Mouse (Mus musculus) midbrain, embryonic 10.5 days (tissue): Measurements from ENCODE around the gene Gm49380. TPM values are rescaled to one million over a fixed set of nuclear protein-coding genes. Genes with fewer than 3 reads are reported as not detected.

Experiments used
- DNase-seq: peaks from one replicate; pipeline ENCODE4 v3.0.0-alpha.2; 2017; ENCODE audit warnings: low spot score
- H3K27ac ChIP-seq: fragments of 300-500 bp; sonication (generic); replicated peaks from 2 replicates; pipeline ENCODE4 v1.5.1; 2016; ENCODE audit warnings: mild to moderate bottlenecking
- H3K27me3 ChIP-seq: fragments of 300-500 bp; sonication (generic); 2 replicates; pipeline ENCODE4 v1.6.1; 2016; ENCODE audit warnings: low read depth, mild to moderate bottlenecking; ENCODE audit not compliant: poor library complexity, severe bottlenecking
- H3K36me3 ChIP-seq: fragments of 300-500 bp; sonication (generic); 2 replicates; pipeline ENCODE4 v1.6.1; 2016; ENCODE audit warnings: mild to moderate bottlenecking, moderate library complexity
- H3K4me1 ChIP-seq: fragments of 300-500 bp; sonication (generic); 2 replicates; pipeline ENCODE4 v1.6.1; 2016
- H3K4me3 ChIP-seq: fragments of 300-500 bp; sonication (generic); 2 replicates; pipeline ENCODE4 v1.5.1; 2016; ENCODE audit warnings: mild to moderate bottlenecking, moderate library complexity
- H3K9me3 ChIP-seq: fragments of 300-500 bp; sonication (generic); replicated peaks from 2 replicates; pipeline ENCODE4 v1.6.1; 2016; ENCODE audit warnings: mild to moderate bottlenecking
- WGBS: fragments of 180-500 bp; shearing (Covaris S2); methylation state at CpG from one replicate; pipeline ENCODE4 v1.1.7; 2016; 5-methylcytosine and 5-hydroxymethylcytosine counted together
- polyA plus RNA-seq: library from polyadenylated mRNA; unstranded; fragments of >200 nt; fragmentation: Nextera tagmentation; extraction: Ambion mirVana; gene quantifications from 2 replicates; pipeline ENCODE4 v1.2.1, GENCODE M21; 2016

Gene Gm49380
- 0.35 and 0.63 TPM in 2 replicates for polyA plus RNA-seq

DNA sequence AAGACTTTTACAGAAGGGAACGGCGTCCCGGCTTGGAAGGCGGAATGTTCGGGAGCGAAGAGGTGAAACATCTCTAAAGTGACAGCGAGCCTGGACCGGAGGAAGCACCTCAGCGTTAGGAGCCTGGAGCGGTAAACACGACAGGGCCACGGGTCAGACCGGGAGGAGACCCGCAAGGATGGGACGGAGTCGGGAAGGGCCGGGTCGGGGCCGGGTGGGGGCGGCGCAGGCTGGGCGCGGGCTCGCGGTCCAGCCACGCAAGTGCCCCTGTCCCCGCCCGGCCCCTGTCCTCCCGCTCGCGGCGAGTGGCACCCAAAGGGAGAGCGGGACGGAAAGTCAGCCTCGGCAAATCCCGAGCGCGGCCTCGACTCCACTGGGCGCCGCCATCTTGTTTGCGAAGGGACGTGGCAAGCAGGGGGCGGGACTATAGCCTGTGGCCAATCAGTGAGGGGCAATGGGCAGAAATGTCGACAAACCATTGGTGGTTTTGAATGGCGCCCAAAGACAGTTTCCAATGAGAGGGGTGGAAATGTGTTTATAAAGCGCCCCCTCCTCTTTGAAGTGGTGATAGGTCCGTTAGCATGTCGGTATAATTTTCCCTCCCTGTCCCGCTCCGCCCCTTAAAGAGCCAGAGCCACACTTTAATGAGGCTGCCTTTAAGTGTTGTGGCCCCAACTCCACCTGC is at the start of gene Gm49380, which contains the start of gene Rnf26:
Gene Gm49380, minus strand, starts transcription at position 396 of the 685 bp plus-strand sequence.
Gene Rnf26, minus strand, starts transcription at position 413 of the 685 bp plus-strand sequence.
- peak within 1 kb of the TSS; percentile 92 for H3K4me3 ChIP-seq
- no peaks in the 10 kb centered on the region for H3K9me3 ChIP-seq
- H3K4me1 ChIP-seq: peaks cover 46% of the 10 kb centered on the region
- DNase-seq: peak; percentile 95
- H3K36me3 ChIP-seq: peaks cover 22% of the 10 kb centered on the region
- H3K27me3 ChIP-seq: no peaks in the 10 kb centered on the region
- under 1% methylated on average over 51 of the region's 51 CpGs for WGBS
- peak within 1 kb of the TSS; percentile 94 for H3K27ac ChIP-seq

GRCm38 (mm10) chr9:44159886-44160285 is 46.6 kb upstream of the Gm49380 start:
- WGBS: 94% methylated on average over 3 of the region's 3 CpGs
- DNase-seq: no peak
- Histone ChIP-seq H3K4me1 (no peaks in the 10 kb centered on the region), H3K27ac (no peak overlapping the region), H3K36me3 (peaks cover 88% of the 10 kb centered on the region), H3K9me3 (no peaks in the 10 kb centered on the region), H3K4me3 (no peak overlapping the region), H3K27me3 (no peaks in the 10 kb centered on the region)

- H3K36me3 ChIP-seq: peaks cover 82% of the 10 kb centered on the region
- WGBS: 71% methylated on average over 3 of the region's 3 CpGs
These were observed 34.0 kb upstream of the Gm49380 start for GRCm38 (mm10) chr9:44147290-44147689.

GRCm38 (mm10) chr9:44144718-44145060 is 31.4 kb upstream of the Gm49380 start:
- Histone ChIP-seq H3K4me1 (peaks cover 17% of the 10 kb centered on the region), H3K4me3 (no peak overlapping the region), H3K27ac (no peak overlapping the region), H3K27me3 (no peaks in the 10 kb centered on the region), H3K9me3 (no peaks in the 10 kb centered on the region), H3K36me3 (peaks cover 82% of the 10 kb centered on the region)
- DNase-seq: no peak

More at GRCm38 (mm10) chr9:44147290-44147689, 34.0 kb upstream of the Gm49380 start:
- Histone ChIP-seq H3K27ac (no peak overlapping the region), H3K27me3 (no peaks in the 10 kb centered on the region), H3K9me3 (no peaks in the 10 kb centered on the region), H3K4me3 (no peak overlapping the region), H3K4me1 (peaks cover 17% of the 10 kb centered on the region)
- DNase-seq: no peak

GRCm38 (mm10) chr9:44144023-44144717 is 30.9 kb upstream of the Gm49380 start:
- peak; percentile 28 for DNase-seq
- 25% methylated on average over 7 of the region's 8 CpGs for WGBS
- H3K4me1 ChIP-seq: peaks cover 19% of the 10 kb centered on the region
- H3K9me3 ChIP-seq: no peaks in the 10 kb centered on the region
- no peaks in the 10 kb centered on the region for H3K27me3 ChIP-seq
- H3K4me3 ChIP-seq: no peak overlapping the region
- H3K36me3 ChIP-seq: peaks cover 82% of the 10 kb centered on the region
- 0 out of 2 replicates have a peak overlapping the region, but pooled peaks have one; percentile 13 for H3K27ac ChIP-seq

DNA sequence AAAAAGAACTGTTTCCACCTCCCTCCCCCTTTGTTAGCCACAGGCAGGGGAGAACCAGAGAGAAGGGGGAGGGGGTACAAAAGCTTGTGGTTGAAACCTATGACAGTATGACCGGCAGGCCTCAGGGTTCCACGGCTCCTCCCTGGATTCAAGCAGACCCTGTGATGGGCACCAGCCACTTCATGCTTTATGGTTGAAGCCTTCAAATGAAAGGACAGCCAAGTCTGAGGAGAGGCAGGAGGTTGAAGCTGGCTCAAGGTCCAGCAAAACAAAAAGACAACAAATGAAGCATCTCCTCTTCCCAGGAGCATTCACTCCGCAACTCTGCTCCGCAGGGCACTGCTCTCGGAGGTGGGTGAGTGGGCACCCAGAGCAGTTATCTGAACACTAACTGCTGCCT is 30.1 kb upstream of the Gm49380 start:
- Histone ChIP-seq H3K9me3 (no peaks in the 10 kb centered on the region), H3K4me3 (no peak overlapping the region), H3K27ac (peak overlapping the region; percentile 55), H3K36me3 (peaks cover 78% of the 10 kb centered on the region), H3K4me1 (peaks cover 19% of the 10 kb centered on the region), H3K27me3 (no peaks in the 10 kb centered on the region)
- no peak for DNase-seq
- 72% methylated on average over 5 of the region's 5 CpGs for WGBS

GRCm38 (mm10) chr9:44141951-44142350 is 28.7 kb upstream of the Gm49380 start:
- Histone ChIP-seq H3K27ac (peak overlapping the region; percentile 46; the same call in 1 of the 2 replicates), H3K4me3 (no peak overlapping the region), H3K9me3 (no peaks in the 10 kb centered on the region), H3K27me3 (peaks cover 5% of the 10 kb centered on the region; the same call in 1 of the 2 replicates), H3K4me1 (peaks cover 19% of the 10 kb centered on the region), H3K36me3 (peaks cover 74% of the 10 kb centered on the region)
- WGBS: 58% methylated on average over 5 of the region's 5 CpGs
- no peak for DNase-seq

GRCm38 (mm10) chr9:44137846-44138245 is 24.5 kb upstream of the Gm49380 start:
- 75% methylated on average over 4 of the region's 4 CpGs for WGBS
- Histone ChIP-seq H3K27me3 (peaks cover 46% of the 10 kb centered on the region), H3K4me3 (no peak overlapping the region), H3K27ac (no peak overlapping the region), H3K4me1 (peaks cover 37% of the 10 kb centered on the region), H3K36me3 (peaks cover 44% of the 10 kb centered on the region), H3K9me3 (no peaks in the 10 kb centered on the region)
- DNase-seq: no peak

DNA sequence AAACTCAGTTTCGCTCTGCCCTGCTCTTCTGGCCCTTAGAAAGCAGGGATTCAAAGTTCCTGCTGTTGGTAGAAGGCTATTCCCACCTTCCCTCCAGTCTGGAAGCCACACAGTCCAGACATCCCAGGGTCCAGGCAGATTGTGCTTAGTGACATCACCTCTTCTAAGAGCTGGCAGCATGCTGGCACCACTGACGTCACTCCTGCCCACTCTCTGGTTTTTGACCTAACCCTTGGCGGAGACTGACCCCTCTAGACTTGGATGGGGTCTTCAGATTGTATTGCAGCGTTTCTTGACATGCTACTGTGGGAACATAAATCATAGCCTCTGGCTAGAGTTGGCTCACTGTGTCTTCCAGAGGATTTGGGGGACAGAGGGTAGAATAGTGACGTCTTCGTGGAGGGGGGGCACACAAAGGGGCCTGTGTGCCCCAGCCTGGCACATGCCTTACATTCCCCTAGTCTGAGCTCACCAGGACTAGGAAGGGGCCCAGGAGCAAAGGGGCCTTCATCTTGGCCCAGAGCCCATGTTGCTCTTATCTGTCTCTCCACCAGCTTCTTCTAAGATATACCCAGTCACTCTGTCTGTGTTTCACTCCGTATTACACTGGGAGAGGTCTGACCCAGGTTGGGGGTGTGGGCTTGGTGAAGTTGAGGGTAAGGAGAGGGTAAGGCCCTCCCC is 22.6 kb upstream of the Gm49380 start:
- Histone ChIP-seq H3K9me3 (no peaks in the 10 kb centered on the region), H3K36me3 (peaks cover 27% of the 10 kb centered on the region), H3K4me1 (peaks cover 54% of the 10 kb centered on the region), H3K27ac (peak overlapping the region; percentile 78; the same call in 1 of the 2 replicates), H3K27me3 (peaks cover 66% of the 10 kb centered on the region), H3K4me3 (peak overlapping the region; percentile 59)
- WGBS: 69% methylated on average over 7 of the region's 7 CpGs
- DNase-seq: no peak

GRCm38 (mm10) chr9:44134851-44135730 is 21.8 kb upstream of the Gm49380 start:
- H3K27ac ChIP-seq: peak overlapping the region; percentile 78
- peak overlapping the region; percentile 59 for H3K4me3 ChIP-seq
- H3K36me3 ChIP-seq: peaks cover 19% of the 10 kb centered on the region
- H3K9me3 ChIP-seq: no peaks in the 10 kb centered on the region
- H3K4me1 ChIP-seq: peaks cover 62% of the 10 kb centered on the region
- 3% methylated on average over 49 of the region's 49 CpGs for WGBS
- H3K27me3 ChIP-seq: peaks cover 67% of the 10 kb centered on the region
- DNase-seq: no peak

- DNase-seq: peak; percentile 72
- Histone ChIP-seq H3K27ac (peak within 1 kb of the TSS; percentile 78), H3K36me3 (peaks cover 11% of the 10 kb centered on the region; the same call in 1 of the 2 replicates), H3K4me3 (peak within 1 kb of the TSS; percentile 59), H3K27me3 (peaks cover 72% of the 10 kb centered on the region), H3K9me3 (no peaks in the 10 kb centered on the region), H3K4me1 (peaks cover 68% of the 10 kb centered on the region)
- 1% methylated on average over 55 of the region's 55 CpGs for WGBS
These were observed 21.0 kb upstream of the Gm49380 start, which contains the start of gene Mcam for GRCm38 (mm10) chr9:44134101-44134850. TSS of gene Mcam (plus strand) at chr9:44134469.
